Mouse (Mus musculus) lung, postnatal 0 days (tissue): ENCODE measurements around the gene Ccdc124. TPM values are rescaled to one million over a fixed set of nuclear protein-coding genes. Genes with fewer than 3 reads are reported as not detected.
A peak's percentile ranks its signal among the peaks of the same experiment; 100 is the strongest.
"Not testable (repeated sequence)": the region's sequence is repeated elsewhere in the genome, so short reads cannot be mapped to it uniquely, and the experiment has no call there.

Experiments
- ATAC-seq: fragments of 200-750 bp; cut with Nextera tagmentation; 2 replicates; pipeline ENCODE4 v1.8.0; 2017; ENCODE audit warnings: moderate library complexity
- DNase-seq: peaks from one replicate; pipeline ENCODE4 v3.0.0-alpha.2; 2016; ENCODE audit warnings: low spot score
- H3K27ac ChIP-seq: fragments of 300-500 bp; sonication (generic); 2 replicates; pipeline ENCODE4 v1.5.1; 2014; ENCODE audit warnings: antibody characterized with exemption, mild to moderate bottlenecking, low read length, mixed read lengths
- H3K27me3 ChIP-seq: fragments of 300-500 bp; sonication (generic); replicated peaks from 2 replicates; pipeline ENCODE4 v1.6.1; 2014; ENCODE audit warnings: low read length, mixed read lengths; ENCODE audit not compliant: insufficient read depth
- H3K36me3 ChIP-seq: fragments of 300-500 bp; sonication (generic); 2 replicates; pipeline ENCODE4 v1.6.1; 2014; ENCODE audit warnings: low read length, mixed read lengths; ENCODE audit not compliant: insufficient read depth
- H3K4me1 ChIP-seq: fragments of 300-500 bp; sonication (generic); 2 replicates; pipeline ENCODE4 v1.6.1; 2014; ENCODE audit warnings: antibody characterized with exemption, low read depth, low read length, mixed read lengths; ENCODE audit not compliant: insufficient read depth
- H3K4me2 ChIP-seq: fragments of 300-500 bp; sonication (generic); replicated peaks from 2 replicates; pipeline ENCODE4 v1.6.1; 2014; ENCODE audit warnings: low read depth, mild to moderate bottlenecking, low read length, moderate library complexity, mixed read lengths
- H3K4me3 ChIP-seq: fragments of 300-500 bp; sonication (generic); 2 replicates; pipeline ENCODE4 v1.5.1; 2014; ENCODE audit warnings: low read depth, low read length
- H3K9ac ChIP-seq: fragments of 300-500 bp; sonication (generic); replicated peaks from 2 replicates; pipeline ENCODE4 v1.6.1; 2014; ENCODE audit warnings: low read depth, mild to moderate bottlenecking
- H3K9me3 ChIP-seq: fragments of 300-500 bp; sonication (generic); 2 replicates; pipeline ENCODE4 v1.6.1; 2016; ENCODE audit warnings: low read length, mixed read lengths
- CTCF ChIP-seq: IDR thresholded peaks from 2 replicates; pipeline ENCODE4 v1.5.1; 2016; ENCODE audit warnings: antibody characterized with exemption, mild to moderate bottlenecking
- EP300 ChIP-seq: IDR thresholded peaks from 2 replicates; pipeline ENCODE4 v1.6.1; 2016; ENCODE audit warnings: antibody characterized with exemption, mild to moderate bottlenecking, control low read depth
- WGBS: fragments of 180-500 bp; shearing (Covaris S2); extraction: QIAGEN DNeasy Blood & Tissue Kit; methylation state at CpG from one replicate; pipeline ENCODE4 v1.1.7; 2014; 5-methylcytosine and 5-hydroxymethylcytosine counted together
- polyA plus RNA-seq: library from polyadenylated mRNA; unstranded; fragments of >200 nt; fragmentation: Nextera tagmentation; extraction: Ambion mirVana; gene quantifications from 2 replicates; pipeline ENCODE4 v1.2.1, GENCODE M21; 2015

The Ccdc124 gene
- polyA plus RNA-seq, 1 experiment from 2014 or later, result 68.5 TPM

GRCm38 (mm10) chr8:70896316-70897020 is 22.7 kb upstream of the Ccdc124 start:
- peak overlapping the region; percentile 68 for H3K4me3 ChIP-seq
- TF ChIP-seq CTCF (no peak), EP300 (no peak)
- H3K27me3 ChIP-seq, result peaks cover 20% of the 10 kb centered on the region
- H3K9me3 ChIP-seq, result no peaks in the 10 kb centered on the region
- peak overlapping the region; percentile 87 for H3K9ac ChIP-seq
- H3K27ac ChIP-seq, result 0 out of 2 replicates have a peak overlapping the region, but pooled peaks have one; percentile 15
- peaks cover 11% of the 10 kb centered on the region for H3K36me3 ChIP-seq
- H3K4me1 ChIP-seq, result peaks cover 12% of the 10 kb centered on the region; the same call in 1 of the 2 replicates
- 1% methylated on average over 25 of the region's 25 CpGs for WGBS
- DNase-seq (no peak), ATAC-seq (no peak)
- H3K4me2 ChIP-seq, result peak overlapping the region; percentile 79

- not testable (repeated sequence) for H3K4me3 ChIP-seq, ATAC-seq, H3K9me3 ChIP-seq, H3K9ac ChIP-seq, DNase-seq, H3K27ac ChIP-seq
- H3K36me3 ChIP-seq, result peaks cover 11% of the 10 kb centered on the region
- 77% methylated on average over 24 of the region's 24 CpGs for WGBS
- H3K4me2 ChIP-seq, result peak overlapping the region; percentile 79; the same call in 1 of the 2 replicates
- peaks cover 12% of the 10 kb centered on the region; the same call in 1 of the 2 replicates for H3K4me1 ChIP-seq
- peaks cover 23% of the 10 kb centered on the region for H3K27me3 ChIP-seq
Measured at GRCm38 (mm10) chr8:70895571-70896259, 22.0 kb upstream of the Ccdc124 start.

- no peak overlapping the region for H3K4me3 ChIP-seq
- H3K36me3 ChIP-seq, result peaks cover 11% of the 10 kb centered on the region
- H3K9ac ChIP-seq, result no peak overlapping the region
- H3K27me3 ChIP-seq, result peaks cover 25% of the 10 kb centered on the region
- no peaks in the 10 kb centered on the region for H3K9me3 ChIP-seq
- WGBS, result 88% methylated on average over 8 of the region's 8 CpGs
- TF ChIP-seq EP300, result no peak
- TF ChIP-seq CTCF, result no peak
- DNase-seq (no peak), ATAC-seq (no peak)
- no peak overlapping the region for H3K27ac ChIP-seq
- peaks cover 12% of the 10 kb centered on the region; the same call in 1 of the 2 replicates for H3K4me1 ChIP-seq
- H3K4me2 ChIP-seq, result no peak overlapping the region
Measured at GRCm38 (mm10) chr8:70894771-70895545, 21.2 kb upstream of the Ccdc124 start.

- no peak overlapping the region for H3K4me3 ChIP-seq
- H3K9me3 ChIP-seq, result no peaks in the 10 kb centered on the region
- H3K9ac ChIP-seq, result no peak overlapping the region
- WGBS, result 62% methylated on average over 2 of the region's 2 CpGs
- H3K36me3 ChIP-seq, result peaks cover 11% of the 10 kb centered on the region
- TF ChIP-seq CTCF, result no peak
- TF ChIP-seq EP300, result no peak
- no peak overlapping the region for H3K4me2 ChIP-seq
- peaks cover 12% of the 10 kb centered on the region; the same call in 1 of the 2 replicates for H3K4me1 ChIP-seq
- DNase-seq (no peak), ATAC-seq (no peak)
- peaks cover 25% of the 10 kb centered on the region for H3K27me3 ChIP-seq
- no peak overlapping the region for H3K27ac ChIP-seq
Measured at GRCm38 (mm10) chr8:70894385-70894720, 20.6 kb upstream of the Ccdc124 start.

- H3K27ac ChIP-seq, result no peak overlapping the region
- no peak overlapping the region for H3K9ac ChIP-seq
- H3K4me2 ChIP-seq, result no peak overlapping the region
- H3K27me3 ChIP-seq, result peaks cover 25% of the 10 kb centered on the region
- DNase-seq (peak; percentile 91), ATAC-seq (0 out of 2 replicates have a peak, but pooled peaks have one; percentile 14)
- WGBS, result 32% methylated on average over 12 of the region's 12 CpGs
- no peak overlapping the region for H3K4me3 ChIP-seq
- TF ChIP-seq CTCF, result peak; percentile 83
- TF ChIP-seq EP300, result no peak
- H3K9me3 ChIP-seq, result no peaks in the 10 kb centered on the region
- H3K4me1 ChIP-seq, result peaks cover 12% of the 10 kb centered on the region; the same call in 1 of the 2 replicates
- H3K36me3 ChIP-seq, result peaks cover 11% of the 10 kb centered on the region
Measured at GRCm38 (mm10) chr8:70893656-70894384, 20.1 kb upstream of the Ccdc124 start.
